Mouse (Mus musculus): ENCODE results near the gene 5730522E02Rik.

Gene 5730522E02Rik

DNA sequence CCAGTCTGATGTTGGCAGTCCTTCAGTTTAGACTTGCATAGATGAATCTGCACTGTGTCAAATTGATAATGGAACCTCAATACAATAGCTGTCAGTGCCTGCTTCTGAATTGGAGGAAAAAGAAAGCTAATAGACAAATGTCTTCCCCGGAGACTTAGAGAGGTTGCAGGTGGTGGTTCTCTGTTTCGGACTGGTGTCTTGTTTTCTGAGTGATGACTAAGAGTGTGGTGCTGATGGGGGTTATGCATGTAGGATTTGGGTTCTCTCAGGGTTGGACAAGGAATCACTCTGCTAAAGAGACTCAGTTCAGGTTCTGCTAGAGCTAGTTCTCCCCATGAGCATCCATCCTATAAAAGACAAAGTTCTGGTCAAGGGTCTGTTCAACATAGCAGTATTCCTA is 397.1 kb downstream of the 5730522E02Rik start:
- no peak for DNase-seq (ENCODE audit: low spot score)

DNA sequence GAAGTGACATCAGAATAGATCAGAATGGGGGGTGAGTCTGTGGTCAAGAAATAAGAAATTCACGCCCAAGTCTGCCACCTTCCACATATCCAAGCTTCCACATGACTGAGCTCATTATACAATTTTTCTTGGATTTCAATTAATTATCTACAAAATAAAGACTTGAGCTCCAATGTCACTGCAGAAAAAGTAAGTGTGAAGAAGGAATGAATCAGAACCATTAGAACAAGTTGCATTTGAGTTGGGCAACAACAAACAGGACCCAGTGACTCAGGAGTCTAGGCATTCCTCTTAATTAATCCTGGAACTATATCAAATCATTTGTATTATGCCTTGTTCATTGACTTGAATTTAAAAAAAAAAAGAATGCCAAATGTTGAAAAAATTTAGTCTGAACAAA is 422.9 kb downstream of the 5730522E02Rik start:
- no peak for DNase-seq (ENCODE audit: low spot score)

DNA sequence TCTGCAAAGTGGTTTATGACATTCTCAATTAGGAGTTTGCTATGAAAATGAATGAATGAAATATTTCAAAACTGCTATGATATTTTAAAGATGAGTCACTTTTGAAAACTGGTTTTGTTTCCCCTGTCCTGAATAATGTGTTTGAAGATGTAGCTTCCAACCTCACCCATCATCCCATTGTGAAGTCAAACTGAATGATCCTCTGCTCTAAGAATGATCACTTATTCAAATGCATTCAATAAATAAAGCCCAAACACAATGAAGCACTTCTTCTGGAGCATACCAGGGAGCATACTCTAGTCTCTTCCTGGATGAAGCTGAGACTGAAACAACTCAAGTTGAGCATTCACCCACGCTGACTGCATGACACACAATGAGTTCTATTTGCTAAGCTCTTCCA is 438.3 kb downstream of the 5730522E02Rik start:
- no peak for DNase-seq (ENCODE audit: low spot score)

DNA sequence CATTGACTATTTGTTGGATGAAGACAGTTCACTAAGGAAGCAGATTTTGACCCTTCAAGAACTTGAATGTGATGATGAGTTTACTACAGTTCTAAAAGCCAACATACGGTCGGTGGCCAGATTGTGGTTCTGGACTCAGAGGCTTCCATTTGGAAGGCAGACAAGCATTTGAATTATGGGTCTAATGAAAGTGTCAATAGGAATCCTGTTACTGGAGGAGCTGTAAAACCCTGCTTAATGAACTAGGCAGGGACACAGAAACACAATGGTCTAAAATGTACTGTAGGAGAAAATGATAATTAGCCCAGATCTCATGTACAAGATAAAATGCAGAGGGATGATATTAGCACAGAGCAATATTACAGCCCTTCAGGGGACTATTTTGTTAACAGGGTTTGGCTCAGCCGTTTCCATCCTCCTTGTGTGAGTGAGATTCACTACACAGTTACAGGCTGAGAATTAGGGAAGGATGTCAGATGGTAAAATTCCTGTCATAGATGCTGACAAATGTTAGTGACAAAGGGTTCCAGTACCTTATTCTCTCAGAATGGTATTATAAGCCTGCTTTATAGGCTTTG is 439.5 kb downstream of the 5730522E02Rik start:
- DNase-seq (ENCODE audit: low spot score), result no peak

- DNase-seq (ENCODE audit: low spot score), result no peak
These were observed 442.8 kb downstream of the 5730522E02Rik start for GRCm38 (mm10) chr11:25767584-25768333.

- DNase-seq (ENCODE audit: low spot score), result no peak
These were observed 457.2 kb downstream of the 5730522E02Rik start for GRCm38 (mm10) chr11:25753156-25753899.

DNA sequence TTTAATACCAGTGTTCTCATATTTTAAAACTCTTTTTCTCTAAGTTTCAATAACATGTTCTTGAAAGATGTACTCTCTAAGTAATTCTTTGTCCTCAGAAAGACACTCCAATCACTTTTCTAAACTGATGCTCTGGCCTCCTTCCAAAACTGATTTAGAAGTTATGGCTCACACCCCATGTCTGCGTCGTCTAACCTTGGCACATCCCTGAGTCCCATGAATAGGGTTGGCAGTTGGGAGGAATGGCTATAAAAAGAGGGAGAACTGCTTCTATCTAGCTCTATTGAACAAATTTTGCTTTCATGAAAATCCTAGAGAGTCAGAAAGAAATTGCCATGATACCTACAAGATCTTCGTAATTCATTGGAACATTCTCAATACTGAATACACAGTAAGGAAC is 458.1 kb downstream of the 5730522E02Rik start:
- DNase-seq (ENCODE audit: low spot score), result no peak

DNA sequence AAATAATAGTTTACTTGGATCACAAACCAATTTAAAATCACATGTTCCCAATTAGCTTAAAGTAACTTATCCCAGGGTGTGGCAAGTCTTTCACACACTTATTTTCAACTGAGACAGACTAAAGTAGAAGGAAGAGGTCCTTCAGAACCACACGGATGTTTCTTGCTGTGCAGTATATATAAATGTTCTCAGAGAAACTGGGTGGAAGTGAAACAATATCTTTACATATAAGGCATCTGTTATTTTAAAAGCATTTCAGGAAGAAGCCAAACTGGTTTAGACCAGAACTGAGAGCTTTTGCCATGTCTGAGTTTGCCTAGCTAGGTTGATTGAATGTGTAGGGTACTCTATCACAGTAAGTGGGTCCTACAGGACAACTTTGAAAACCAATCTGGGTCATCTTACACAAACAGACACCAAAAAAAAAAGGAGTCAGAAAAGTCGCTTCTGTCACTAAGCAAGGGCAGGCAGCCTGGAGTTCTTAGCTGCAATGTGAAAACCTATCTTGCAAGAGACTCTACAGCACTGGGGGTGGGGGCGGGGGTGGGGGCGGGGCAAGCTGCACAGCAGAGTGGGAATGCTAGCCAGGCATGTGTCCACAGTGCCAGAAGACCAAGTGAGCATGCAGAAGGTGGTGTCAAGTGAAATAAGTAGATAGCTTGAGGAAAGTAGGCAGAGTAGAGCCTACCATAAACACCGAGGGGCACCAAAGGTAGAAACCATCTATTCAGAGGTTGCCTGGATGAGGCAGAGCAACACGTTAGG is 463.3 kb downstream of the 5730522E02Rik start:
- DNase-seq (ENCODE audit: low spot score), result no peak

DNA sequence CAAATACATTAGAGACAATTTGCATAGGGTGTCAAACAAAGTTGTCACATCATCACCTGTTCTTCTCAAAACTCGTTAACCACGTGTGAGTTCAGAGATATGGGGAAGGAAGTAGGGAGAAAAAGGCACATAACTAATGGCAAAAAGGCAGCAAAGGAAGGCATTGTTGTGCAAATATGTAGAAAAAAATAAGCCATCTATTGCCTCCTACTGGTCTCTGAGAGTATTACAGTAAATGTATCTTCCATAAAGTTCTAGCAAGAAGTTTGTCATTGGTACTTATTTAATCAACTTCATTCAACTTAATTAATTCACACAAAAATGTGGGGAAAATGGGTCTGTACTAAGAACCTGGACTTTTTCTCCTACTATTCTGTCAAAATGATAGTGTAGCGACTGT is 466.9 kb downstream of the 5730522E02Rik start:
- no peak for DNase-seq (ENCODE audit: low spot score)

DNA sequence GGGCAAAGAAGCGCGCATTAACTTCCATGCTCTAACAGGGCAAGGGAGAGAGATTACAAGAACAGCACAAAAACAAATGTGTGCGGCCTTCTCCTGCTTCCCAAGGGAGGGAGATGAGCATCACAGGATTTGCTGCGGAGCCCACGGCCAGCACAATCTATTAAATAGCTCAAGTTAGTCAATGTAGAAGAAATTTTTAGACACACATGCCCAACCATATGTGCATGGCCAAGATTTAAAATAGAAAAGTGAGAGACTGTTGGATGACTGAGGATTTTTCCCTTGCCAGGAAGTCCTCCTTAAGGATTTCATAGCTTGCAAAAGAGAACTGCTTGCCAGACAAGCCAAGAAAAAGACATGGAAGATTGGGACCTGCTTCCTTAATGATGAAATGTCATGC is 473.3 kb downstream of the 5730522E02Rik start:
- DNase-seq (ENCODE audit: low spot score), result no peak

GRCm38 (mm10) chr11:25729476-25729875 is 481.1 kb downstream of the 5730522E02Rik start:
- DNase-seq (ENCODE audit: low spot score), result no peak

- DNase-seq (ENCODE audit: low spot score), result no peak
These were observed 494.9 kb downstream of the 5730522E02Rik start for GRCm38 (mm10) chr11:25715447-25716321.

DNA sequence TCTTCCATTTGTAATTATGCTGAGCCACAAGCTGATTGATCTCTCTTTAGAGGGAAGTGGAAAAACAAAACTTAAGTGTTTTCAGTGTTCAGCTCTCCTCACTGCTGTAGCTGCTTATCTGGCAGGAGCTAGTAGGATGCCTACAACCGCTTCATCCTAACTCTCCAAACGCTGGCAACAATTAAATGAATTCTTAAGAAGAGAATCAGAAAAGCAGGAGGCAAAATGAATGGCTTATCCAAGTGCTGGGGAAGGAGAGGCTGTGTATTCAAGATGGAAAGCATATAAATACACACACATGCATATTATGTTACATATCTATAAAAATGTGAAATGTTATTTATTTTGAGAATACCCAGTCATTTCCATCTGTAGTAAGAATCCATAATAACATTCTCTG is 500.0 kb downstream of the 5730522E02Rik start:
- no peak for DNase-seq (ENCODE audit: low spot score)

- no peak for DNase-seq (ENCODE audit: low spot score)
These were observed 500.7 kb downstream of the 5730522E02Rik start for GRCm38 (mm10) chr11:25709892-25710291.

DNA sequence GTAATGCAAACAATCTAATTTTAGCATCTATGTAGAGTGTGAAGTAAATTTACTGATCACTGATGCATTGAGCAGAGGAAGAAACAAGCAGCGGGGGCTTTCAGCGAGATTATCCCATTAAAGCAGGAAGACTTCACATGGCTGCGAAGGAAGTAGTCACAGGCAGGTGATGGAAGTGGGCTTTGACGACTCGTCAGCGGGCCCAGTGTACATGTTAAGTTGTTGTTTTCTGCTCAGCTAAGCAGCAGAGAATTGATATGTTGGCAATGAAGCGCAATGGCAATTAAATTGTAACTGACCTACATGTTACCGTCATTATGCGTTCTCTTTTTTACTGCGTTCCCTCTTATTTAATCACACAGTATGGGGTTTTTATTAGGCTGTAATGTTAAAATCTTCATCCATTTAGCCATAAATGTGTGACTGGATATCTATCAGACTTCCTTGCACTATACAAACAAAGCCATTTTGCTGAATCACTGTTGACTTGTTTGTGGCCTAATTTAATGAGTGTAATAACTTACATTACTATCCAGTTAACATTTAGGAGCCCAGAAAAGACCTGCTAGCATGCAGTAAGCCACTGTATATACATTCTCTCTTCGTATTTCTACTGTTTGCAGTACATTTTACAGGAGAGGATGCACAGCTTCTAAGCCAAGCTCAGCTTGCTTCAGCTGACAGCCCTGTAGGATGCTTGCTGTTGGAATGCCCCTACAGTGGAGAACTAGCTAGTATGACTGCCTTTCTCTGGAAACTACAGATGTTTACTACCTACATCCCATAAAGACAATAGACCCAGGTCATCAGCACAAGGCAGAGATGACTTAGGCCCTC is 506.0 kb downstream of the 5730522E02Rik start:
- no peak for DNase-seq (ENCODE audit: low spot score)

- no peak for DNase-seq (ENCODE audit: low spot score)
These were observed 507.8 kb downstream of the 5730522E02Rik start for GRCm38 (mm10) chr11:25702791-25703190.

GRCm38 (mm10) chr11:25697508-25698193 is 512.9 kb downstream of the 5730522E02Rik start:
- DNase-seq (ENCODE audit: low spot score), result no peak

- DNase-seq (ENCODE audit: low spot score), result no peak
These were observed 514.4 kb downstream of the 5730522E02Rik start for GRCm38 (mm10) chr11:25696168-25696567.

- no peak for DNase-seq (ENCODE audit: low spot score)
These were observed 525.8 kb downstream of the 5730522E02Rik start for GRCm38 (mm10) chr11:25684731-25685130.

DNA sequence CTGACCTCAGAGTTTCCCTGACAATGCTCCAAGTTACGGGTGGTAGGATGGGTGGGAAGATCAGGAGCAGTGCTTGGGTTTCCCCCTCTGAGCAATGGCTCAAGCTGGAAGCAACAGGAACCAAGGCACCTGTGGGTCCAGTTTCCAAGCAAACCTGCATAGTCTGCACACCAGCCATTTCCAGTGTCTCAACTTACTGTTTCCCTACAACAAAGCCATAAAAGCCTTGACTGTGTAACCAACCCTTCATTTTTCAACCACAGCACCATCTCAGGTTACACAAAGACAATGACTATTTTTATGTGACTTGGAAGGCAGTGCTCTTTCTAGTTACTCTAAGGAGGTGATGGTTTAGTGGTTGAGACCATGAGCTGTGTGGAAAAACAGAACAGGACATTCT is 530.7 kb downstream of the 5730522E02Rik start:
- no peak for DNase-seq (ENCODE audit: low spot score)
